Mouse (Mus musculus) megakaryocyte progenitor cell, adult 5-6 weeks (primary cell): ENCODE data around the gene Mta2. TPM values are rescaled to one million over a fixed set of nuclear protein-coding genes. Genes with fewer than 3 reads are reported as not detected.
"Not testable (repeated sequence)": the region's sequence is repeated elsewhere in the genome, so short reads cannot be mapped to it uniquely, and the experiment has no call there.

Experiments
- ATAC-seq: replicated peaks from 2 replicates; pipeline ENCODE4 v1.8.0; 2016; ENCODE audit warnings: mild to moderate bottlenecking, moderate TSS enrichment, inconsistent platforms; ENCODE audit not compliant: poor library complexity
- total RNA-seq, 2 experiments: library from RNA; stranded (forward) in 1 of 2; stranded (reverse) in 1 of 2; fragments of 157-497, 149-512 nt in 1 of 2; fragments of 200-1000 nt in 1 of 2; gene quantifications; 2 replicates each; pipeline versions ENCODE4 v1.2.3 to v1.2.4; 2015 to 2017

Mta2 gene
- total RNA-seq, 2 experiments from 2014 or later = 63.7 to 124 TPM

- ATAC-seq = no peak
Observed at GRCm38 (mm10) chr19:8966198-8966589, 24.5 kb downstream of the Mta2 start.

DNA sequence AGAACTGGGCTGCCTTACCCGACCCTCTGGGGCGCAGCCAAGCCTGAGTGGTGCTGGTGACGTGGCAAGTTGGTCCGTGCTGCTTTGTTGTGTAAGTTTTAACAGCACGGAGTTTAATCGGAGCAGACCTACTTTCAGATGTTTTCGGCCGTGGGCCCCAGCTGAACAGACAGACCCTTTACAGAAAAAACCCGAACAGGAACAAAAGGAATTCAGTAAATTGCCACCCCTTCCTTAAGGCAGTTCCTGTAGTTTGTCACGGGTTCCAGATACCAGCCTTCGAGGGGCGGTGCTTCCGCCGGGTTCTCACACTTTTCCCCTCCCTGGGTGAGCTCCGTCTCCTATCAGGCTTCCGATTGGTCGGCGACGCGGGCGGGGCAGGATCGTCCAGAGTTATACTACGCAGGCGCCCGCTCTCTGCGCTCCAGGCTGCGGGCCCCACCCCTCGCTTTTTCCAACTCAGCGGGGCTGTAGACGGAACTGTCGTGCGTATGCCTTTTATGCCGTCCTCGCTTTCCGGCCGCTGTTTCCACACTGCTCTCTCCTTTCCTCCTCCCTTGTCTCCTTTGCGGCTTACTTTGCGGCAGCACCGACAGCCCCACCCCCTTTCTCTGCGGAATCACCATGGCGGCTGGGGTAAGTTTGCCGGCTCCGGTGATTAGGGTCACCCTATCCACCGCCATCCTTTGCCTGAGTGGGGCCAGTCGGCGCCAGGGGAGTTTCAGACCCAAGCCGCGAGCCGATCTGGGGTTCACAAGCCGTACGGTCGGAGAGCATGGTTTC is 25.1 kb downstream of the Mta2 start, which contains the start of gene Eef1g:
Eef1g (plus strand) TSS at position 452 of the 783 bp plus-strand sequence.
- ATAC-seq = peak; percentile 92

GRCm38 (mm10) chr19:8967373-8967743 is 25.7 kb downstream of the Mta2 start:
- no peak for ATAC-seq

- no peak for ATAC-seq
Observed at GRCm38 (mm10) chr19:8967893-8968292, 26.2 kb downstream of the Mta2 start.

DNA sequence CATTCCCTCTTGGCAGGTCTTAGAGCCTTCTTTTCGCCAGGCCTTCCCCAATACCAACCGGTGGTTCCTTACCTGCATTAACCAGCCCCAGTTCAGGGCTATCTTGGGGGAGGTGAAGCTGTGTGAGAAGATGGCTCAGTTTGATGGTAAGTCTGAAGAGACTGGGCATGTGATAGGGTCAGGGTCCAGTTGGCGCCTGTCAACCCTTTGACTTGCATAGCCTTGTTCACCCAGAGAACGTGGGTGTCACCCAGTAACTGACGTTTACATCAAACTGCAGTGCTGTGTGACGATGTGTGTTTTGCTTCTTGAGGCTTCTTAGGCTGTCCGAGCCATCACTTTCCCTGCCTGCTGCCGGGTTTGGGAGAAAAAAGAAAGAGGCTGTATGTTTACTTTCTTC is 30.8 kb downstream of the Mta2 start:
- not testable (repeated sequence) for ATAC-seq

DNA sequence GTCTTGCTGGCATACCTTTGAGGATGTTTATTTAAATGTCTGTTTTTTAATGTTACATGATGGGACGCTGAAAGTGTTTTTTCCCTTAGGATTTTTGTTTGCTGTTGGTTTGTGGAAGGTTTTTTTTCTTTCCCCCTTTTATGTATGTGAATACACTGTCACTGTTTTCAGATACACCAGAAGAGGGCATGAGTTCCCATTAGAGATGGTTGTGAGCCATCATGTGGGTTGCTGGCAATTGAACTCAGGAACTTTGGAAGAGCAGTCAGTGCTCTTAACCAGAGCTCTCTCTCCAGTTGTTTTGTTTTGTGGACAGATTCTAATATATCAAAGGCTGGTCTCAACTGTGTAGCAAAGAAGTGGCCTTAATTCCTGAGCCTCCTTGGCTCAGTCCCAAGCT is 33.0 kb downstream of the Mta2 start:
- ATAC-seq = no peak

- no peak for ATAC-seq
Observed at GRCm38 (mm10) chr19:8975491-8975890, 33.8 kb downstream of the Mta2 start.

DNA sequence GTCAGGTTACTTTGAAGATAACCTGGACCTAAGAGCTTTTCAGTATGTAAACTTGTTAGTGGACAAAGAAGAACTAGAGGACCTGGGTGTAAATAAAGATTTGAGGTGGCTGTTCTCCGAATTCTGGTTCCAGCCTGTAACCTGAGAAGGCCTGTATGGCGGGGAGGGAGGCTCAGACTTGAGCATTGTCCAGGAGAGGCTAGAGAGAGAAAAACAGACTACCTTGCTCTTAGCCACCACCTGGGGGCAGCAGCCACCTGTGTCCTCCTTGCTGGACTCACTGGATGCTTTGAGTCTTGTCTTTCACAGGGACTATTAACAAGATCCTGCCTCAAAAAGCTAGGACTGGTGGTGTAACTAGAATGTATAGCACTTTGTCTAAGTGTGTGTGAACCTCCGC is 34.9 kb downstream of the Mta2 start:
- peak; percentile 62 for ATAC-seq

- ATAC-seq = peak; percentile 62
Observed at GRCm38 (mm10) chr19:8980771-8981170, 39.1 kb downstream of the Mta2 start.

- no peak for ATAC-seq
Observed at GRCm38 (mm10) chr19:8981450-8982168, 39.9 kb downstream of the Mta2 start.

DNA sequence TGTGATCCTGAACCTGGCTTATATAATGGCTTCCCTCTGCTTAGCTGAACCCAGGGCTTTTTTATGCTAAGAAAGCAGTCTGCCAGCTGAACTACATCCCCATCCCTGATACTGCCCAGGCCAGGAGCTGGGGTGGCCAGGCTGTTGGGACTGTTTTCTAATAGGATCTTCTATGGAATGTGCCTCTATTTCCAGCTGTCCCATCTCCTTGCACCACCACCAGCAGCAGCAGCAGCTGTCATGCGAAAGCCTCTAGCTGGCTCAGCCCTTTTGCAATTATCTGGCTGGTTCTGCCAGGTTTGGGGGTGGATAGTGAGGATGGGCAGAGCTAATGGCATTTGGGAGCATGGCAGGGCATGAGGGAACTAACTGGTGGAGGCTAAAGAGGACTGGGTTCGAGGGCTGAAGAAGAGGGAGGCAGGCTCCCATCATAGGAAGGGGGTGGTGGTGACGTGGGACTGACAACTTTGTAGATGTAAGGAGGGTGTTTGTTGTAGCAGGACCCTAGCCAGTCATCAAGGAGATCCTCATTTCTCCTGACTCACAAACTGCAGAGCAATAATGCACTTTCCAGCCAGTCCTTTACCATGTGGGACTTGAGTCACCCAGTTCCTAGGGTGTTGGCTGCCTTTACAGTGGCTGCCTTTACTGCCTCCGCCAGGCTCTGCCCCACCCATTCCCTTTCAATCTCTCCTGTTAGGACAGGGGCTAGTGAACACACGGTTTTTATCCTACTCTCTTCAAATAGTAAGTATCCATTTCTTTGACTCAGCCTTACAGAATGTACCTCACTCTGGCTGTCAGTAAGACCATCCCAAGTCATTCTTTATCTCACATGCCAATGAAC is 40.9 kb downstream of the Mta2 start:
- no peak; the same call in 1 of the 2 replicates for ATAC-seq

- ATAC-seq = peak; percentile 53
Observed at GRCm38 (mm10) chr19:8983150-8983650, 41.5 kb downstream of the Mta2 start.

DNA sequence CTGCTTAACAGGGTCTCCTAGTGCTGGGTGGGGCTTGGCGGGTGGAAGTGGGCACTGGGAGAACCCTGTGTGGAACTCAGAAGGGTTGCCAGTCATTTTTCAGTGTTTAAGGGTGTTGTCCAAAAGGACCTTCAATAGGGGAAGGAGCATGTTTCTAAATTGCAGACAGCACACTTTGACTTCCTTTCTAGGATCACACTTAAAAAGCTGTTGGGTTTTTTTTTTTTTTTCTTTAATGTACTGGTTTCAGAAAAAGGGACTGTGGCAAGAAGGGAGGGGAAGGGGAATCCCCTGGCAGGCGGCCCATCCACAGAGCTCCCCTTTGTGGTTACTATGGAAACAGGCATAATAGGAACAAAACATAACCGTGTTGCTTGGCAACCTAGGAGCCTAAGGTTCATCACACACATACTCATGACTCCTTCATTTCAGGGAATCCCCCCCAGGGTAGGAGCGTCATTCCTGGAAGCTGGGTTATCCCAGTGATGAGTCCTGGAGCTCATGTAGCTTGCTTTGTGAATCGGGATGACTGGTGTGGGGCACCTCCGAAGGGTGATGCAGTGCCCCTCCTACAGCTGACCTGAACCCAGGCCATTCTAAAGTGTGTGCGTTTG is 42.7 kb downstream of the Mta2 start:
- ATAC-seq = peak; percentile 64

DNA sequence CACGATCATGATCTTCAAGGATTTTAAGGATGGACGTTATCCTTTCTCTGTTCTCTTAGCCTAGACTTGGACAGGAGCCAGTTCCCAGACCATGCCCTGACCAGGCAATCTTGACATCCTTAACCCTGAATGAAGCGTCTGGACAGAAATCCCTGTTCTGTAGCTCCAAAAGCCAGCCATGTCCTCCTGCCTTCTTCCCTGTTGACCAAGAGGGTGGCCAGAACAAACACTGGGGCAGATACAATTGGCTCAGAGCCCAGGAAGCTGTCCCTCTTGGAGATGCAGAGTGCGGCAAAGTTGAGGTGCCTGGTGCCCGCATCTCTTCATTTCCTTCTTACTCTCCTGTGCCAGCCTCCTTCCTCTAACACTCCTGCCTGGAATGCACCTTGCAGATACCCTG is 44.2 kb downstream of the Mta2 start:
- no peak for ATAC-seq

DNA sequence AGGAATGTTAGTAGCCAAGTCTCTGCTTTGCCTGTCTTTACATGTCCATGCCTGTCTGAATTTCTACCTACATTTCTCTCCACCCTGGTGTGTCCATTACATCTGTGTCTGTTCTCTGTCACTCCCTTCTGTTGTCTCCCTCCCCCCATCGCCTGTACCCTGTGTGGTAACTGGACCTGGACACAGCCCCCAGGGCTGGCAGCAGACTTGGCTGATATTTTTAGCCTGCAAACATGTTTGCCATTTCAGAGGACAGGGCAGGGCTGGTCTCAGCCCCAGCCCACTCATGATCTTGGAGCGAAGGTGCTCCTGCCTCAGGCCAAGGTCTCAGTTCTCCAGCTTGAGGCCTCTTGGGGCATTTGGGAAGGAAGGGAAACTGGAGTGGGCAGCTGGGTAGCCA is 46.1 kb downstream of the Mta2 start:
- ATAC-seq = no peak

- no peak for ATAC-seq
Observed at GRCm38 (mm10) chr19:8988346-8989065, 46.8 kb downstream of the Mta2 start.

- ATAC-seq = no peak; the same call in 1 of the 2 replicates
Observed at GRCm38 (mm10) chr19:8989066-8989566, 47.4 kb downstream of the Mta2 start, which contains the start of gene Ahnak. TSS of gene Ahnak (plus strand) at chr19:8989284.

GRCm38 (mm10) chr19:8989567-8990431 is 48.1 kb downstream of the Mta2 start:
- peak; percentile 42 for ATAC-seq
